Mouse (Mus musculus): ENCODE data around the gene Irf5. TPM values are rescaled to one million over a fixed set of nuclear protein-coding genes. Genes with fewer than 3 reads are reported as not detected.

The Irf5 gene
- polyA plus RNA-seq, 1 experiment = not detected

DNA sequence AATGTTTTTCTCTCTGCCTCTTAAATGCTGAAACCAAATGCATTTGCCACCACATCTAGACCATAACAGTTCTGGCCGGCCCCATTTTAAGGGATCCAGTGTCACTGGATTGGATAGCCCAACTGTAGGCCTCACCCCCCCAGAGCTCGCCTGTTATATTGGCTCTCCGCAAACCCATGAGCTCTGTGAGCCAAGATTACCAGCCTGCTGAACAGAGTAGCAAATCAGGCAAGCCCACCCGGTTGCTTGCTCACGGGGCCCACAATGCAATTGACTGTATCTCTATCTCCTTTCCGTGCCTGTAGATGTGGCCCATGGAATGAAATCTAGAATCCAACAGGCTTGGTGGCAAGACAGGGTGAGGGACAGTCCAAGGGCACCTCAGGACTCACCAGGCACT is 25.6 kb upstream of the Irf5 start:
- no peak overlapping the region for H3K27ac ChIP-seq (ENCODE audit: insufficient read depth, low read depth, low read length)
- H3K4me3 ChIP-seq (ENCODE audit: insufficient read depth, low read depth, low read length) = no peak overlapping the region
- H3K4me1 ChIP-seq (ENCODE audit: control insufficient read depth, insufficient read depth, low read length) = peaks cover 8% of the 10 kb centered on the region; the same call in 1 of the 2 replicates
- TF ChIP-seq CTCF (IDR thresholded peaks at IDR 0.05; ENCODE audit: insufficient read depth, low read depth, low read length) = no peak
- TF ChIP-seq POLR2A (IDR thresholded peaks at IDR 0.05; ENCODE audit: insufficient read depth, low read depth, low read length) = no peak
- 95% methylated on average over 6 of the region's 6 CpGs for WGBS

GRCm38 (mm10) chr6:29501599-29501998 is 24.8 kb upstream of the Irf5 start:
- no peak overlapping the region for H3K4me3 ChIP-seq (ENCODE audit: insufficient read depth, low read depth, low read length)
- WGBS = 93% methylated on average over 1 of the region's 1 CpGs
- TF ChIP-seq CTCF (IDR thresholded peaks at IDR 0.05; ENCODE audit: insufficient read depth, low read depth, low read length) (no peak), POLR2A (IDR thresholded peaks at IDR 0.05; ENCODE audit: insufficient read depth, low read depth, low read length) (no peak)

GRCm38 (mm10) chr6:29505493-29505892 is 20.9 kb upstream of the Irf5 start:
- no peak for TF ChIP-seq POLR2A (IDR thresholded peaks at IDR 0.05; ENCODE audit: insufficient read depth, low read depth, low read length)
- no peak for TF ChIP-seq CTCF (IDR thresholded peaks at IDR 0.05; ENCODE audit: insufficient read depth, low read depth, low read length)
- Histone ChIP-seq H3K4me1 (ENCODE audit: control insufficient read depth, insufficient read depth, low read length) (peaks cover 7% of the 10 kb centered on the region), H3K27ac (ENCODE audit: insufficient read depth, low read depth, low read length) (no peak overlapping the region), H3K4me3 (ENCODE audit: insufficient read depth, low read depth, low read length) (no peak overlapping the region)
- 92% methylated on average over 5 of the region's 5 CpGs for WGBS

More at GRCm38 (mm10) chr6:29501599-29501998, 24.8 kb upstream of the Irf5 start:
- no peak overlapping the region for H3K27ac ChIP-seq (ENCODE audit: insufficient read depth, low read depth, low read length)
- H3K4me1 ChIP-seq (ENCODE audit: control insufficient read depth, insufficient read depth, low read length) = 0 out of 2 replicates have a peak, but pooled peaks cover under 1% of the 10 kb centered on the region

- no peak for TF ChIP-seq CTCF (IDR thresholded peaks at IDR 0.05; ENCODE audit: insufficient read depth, low read depth, low read length)
- TF ChIP-seq POLR2A (IDR thresholded peaks at IDR 0.05; ENCODE audit: insufficient read depth, low read depth, low read length) = no peak
- WGBS = 46% methylated on average over 8 of the region's 8 CpGs
- Histone ChIP-seq H3K27ac (ENCODE audit: insufficient read depth, low read depth, low read length) (no peak overlapping the region), H3K4me1 (ENCODE audit: control insufficient read depth, insufficient read depth, low read length) (peaks cover 7% of the 10 kb centered on the region), H3K4me3 (ENCODE audit: insufficient read depth, low read depth, low read length) (no peak overlapping the region)
These were observed 19.6 kb upstream of the Irf5 start for GRCm38 (mm10) chr6:29506834-29507233.

DNA sequence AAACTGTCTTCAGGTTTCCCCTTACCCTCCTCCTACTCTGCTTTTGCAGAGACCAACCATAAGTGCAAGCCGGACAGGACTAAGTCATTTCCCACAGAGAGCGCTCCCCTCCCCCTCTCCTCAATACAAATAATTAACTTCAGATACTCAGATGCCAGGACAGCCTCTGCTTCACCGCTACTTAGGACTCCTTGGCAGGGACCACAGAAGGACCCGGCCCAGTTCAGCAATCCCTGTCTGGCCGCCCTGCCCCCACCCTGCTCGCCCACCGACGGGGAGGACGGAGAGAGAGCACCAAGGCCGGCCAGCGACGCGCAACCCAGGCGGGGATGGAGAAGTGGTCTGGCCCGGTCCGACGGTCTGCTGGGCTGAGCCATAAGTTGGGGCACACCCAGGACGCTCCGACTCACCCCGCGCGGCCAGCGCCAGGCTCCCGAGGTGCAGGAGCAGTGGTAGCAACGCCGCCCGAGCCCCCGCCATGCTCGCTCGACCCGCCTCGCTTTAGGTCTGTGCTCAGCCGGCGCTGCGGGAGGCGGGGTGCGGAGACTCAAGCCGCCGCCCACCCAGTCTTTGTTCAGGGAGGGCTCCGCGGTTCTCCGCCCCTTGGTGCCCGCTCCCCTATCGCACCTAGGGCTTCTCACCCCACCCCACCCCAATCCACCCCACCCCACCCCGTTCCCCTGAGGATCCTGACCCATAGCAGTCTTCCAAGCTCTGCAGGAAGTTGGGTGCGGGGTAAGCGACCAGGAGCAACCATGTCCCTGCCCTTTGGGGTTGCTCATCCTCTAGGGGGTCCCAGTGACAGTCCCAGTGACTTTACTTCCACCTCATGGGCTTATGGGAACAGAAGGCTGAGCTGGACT is 18.7 kb upstream of the Irf5 start, which contains the start of gene Kcp:
Gene Kcp (minus strand): TSS at position 506 of the 863 bp plus-strand sequence.
- H3K4me3 ChIP-seq (ENCODE audit: insufficient read depth, low read depth, low read length) = peak within 1 kb of the TSS; percentile 35
- H3K4me1 ChIP-seq (ENCODE audit: control insufficient read depth, insufficient read depth, low read length) = peaks cover 7% of the 10 kb centered on the region
- TF ChIP-seq CTCF (IDR thresholded peaks at IDR 0.05; ENCODE audit: insufficient read depth, low read depth, low read length) = no peak
- no peak for TF ChIP-seq POLR2A (IDR thresholded peaks at IDR 0.05; ENCODE audit: insufficient read depth, low read depth, low read length)
- 3% methylated on average over 47 of the region's 47 CpGs for WGBS
- no peak within 1 kb of the TSS for H3K27ac ChIP-seq (ENCODE audit: insufficient read depth, low read depth, low read length)

GRCm38 (mm10) chr6:29509086-29509485 is 17.3 kb upstream of the Irf5 start:
- no peak overlapping the region for H3K27ac ChIP-seq (ENCODE audit: insufficient read depth, low read depth, low read length)
- TF ChIP-seq CTCF (IDR thresholded peaks at IDR 0.05; ENCODE audit: insufficient read depth, low read depth, low read length) (no peak), POLR2A (IDR thresholded peaks at IDR 0.05; ENCODE audit: insufficient read depth, low read depth, low read length) (no peak)
- 71% methylated on average over 2 of the region's 2 CpGs for WGBS
- peaks cover 11% of the 10 kb centered on the region for H3K4me1 ChIP-seq (ENCODE audit: control insufficient read depth, insufficient read depth, low read length)
- H3K4me3 ChIP-seq (ENCODE audit: insufficient read depth, low read depth, low read length) = no peak overlapping the region

GRCm38 (mm10) chr6:29513284-29513683 is 13.1 kb upstream of the Irf5 start:
- H3K27ac ChIP-seq (ENCODE audit: insufficient read depth, low read depth, low read length) = no peak overlapping the region
- 0 out of 2 replicates have a peak overlapping the region, but pooled peaks have one; percentile 18 for H3K4me3 ChIP-seq (ENCODE audit: insufficient read depth, low read depth, low read length)
- WGBS = 1% methylated on average over 11 of the region's 11 CpGs
- TF ChIP-seq CTCF (IDR thresholded peaks at IDR 0.05; ENCODE audit: insufficient read depth, low read depth, low read length) (no peak), POLR2A (IDR thresholded peaks at IDR 0.05; ENCODE audit: insufficient read depth, low read depth, low read length) (no peak)
- H3K4me1 ChIP-seq (ENCODE audit: control insufficient read depth, insufficient read depth, low read length) = peaks cover 4% of the 10 kb centered on the region

DNA sequence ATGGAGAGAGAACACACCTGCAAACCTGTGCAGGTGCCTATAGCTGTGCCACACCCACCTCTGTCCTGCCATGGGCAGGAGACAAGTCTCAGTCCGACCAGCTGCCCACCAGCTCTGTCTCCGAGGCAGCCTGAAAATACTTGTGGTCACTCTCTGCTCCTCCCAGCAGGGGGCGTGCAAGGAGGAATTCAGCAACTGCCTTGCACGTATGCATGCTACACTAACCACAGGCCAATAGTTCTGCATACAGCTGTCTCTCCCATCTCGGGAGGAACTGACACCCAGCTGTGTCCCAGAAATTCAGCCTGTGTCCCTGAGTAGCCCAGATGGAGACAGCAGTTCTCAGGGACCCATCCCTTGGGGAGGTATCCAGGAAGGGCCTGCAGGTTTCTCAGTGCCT is 9.3 kb upstream of the Irf5 start:
- H3K27ac ChIP-seq (ENCODE audit: insufficient read depth, low read depth, low read length) = no peak overlapping the region
- TF ChIP-seq POLR2A (IDR thresholded peaks at IDR 0.05; ENCODE audit: insufficient read depth, low read depth, low read length) (no peak), CTCF (IDR thresholded peaks at IDR 0.05; ENCODE audit: insufficient read depth, low read depth, low read length) (peak; percentile 59; the same call in 1 of the 2 replicates)
- no peak overlapping the region for H3K4me3 ChIP-seq (ENCODE audit: insufficient read depth, low read depth, low read length)
- 15% methylated on average over 5 of the region's 5 CpGs for WGBS
- peaks cover 4% of the 10 kb centered on the region for H3K4me1 ChIP-seq (ENCODE audit: control insufficient read depth, insufficient read depth, low read length)

DNA sequence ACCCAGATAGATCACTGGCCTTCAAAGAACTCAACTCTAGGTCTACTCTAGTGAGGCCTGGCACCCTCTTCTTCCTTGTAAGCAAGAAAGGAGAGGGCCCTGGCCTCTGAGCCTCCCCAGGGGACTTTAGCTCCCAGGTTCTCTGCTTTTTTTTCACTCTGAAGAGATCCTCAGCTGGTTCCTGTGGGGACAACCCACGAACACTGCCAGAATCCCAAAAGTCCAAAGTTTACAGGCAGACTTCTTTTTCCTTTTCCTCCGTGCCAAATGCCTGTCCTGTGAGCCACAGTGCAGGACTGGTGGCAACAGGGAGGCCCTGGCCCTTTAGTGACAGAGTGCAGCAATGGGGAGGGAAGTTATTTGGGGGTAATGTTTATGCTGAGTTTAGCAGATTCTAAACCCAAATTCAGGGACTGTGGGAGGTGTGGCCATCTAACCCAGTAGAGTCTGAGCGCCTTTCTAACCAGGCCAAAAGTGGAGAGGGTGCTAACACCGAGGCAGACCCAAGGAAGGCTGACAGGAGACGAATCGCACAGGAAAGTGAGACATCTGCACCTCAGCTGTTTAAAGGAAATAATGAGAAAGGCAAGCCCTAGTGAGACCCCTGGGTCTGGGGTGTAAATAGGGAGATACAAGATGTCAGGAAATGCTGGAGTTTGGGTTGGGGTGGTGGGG is 3.7 kb upstream of the Irf5 start:
- 81% methylated on average over 6 of the region's 6 CpGs for WGBS
- H3K27ac ChIP-seq (ENCODE audit: insufficient read depth, low read depth, low read length) = no peak overlapping the region

More for the DNA sequence above, 3.7 kb upstream of the Irf5 start:
- H3K4me3 ChIP-seq (ENCODE audit: insufficient read depth, low read depth, low read length) = no peak overlapping the region
- no peak for TF ChIP-seq CTCF (IDR thresholded peaks at IDR 0.05; ENCODE audit: insufficient read depth, low read depth, low read length)
- TF ChIP-seq POLR2A (IDR thresholded peaks at IDR 0.05; ENCODE audit: insufficient read depth, low read depth, low read length) = no peak
- peaks cover 13% of the 10 kb centered on the region for H3K4me1 ChIP-seq (ENCODE audit: control insufficient read depth, insufficient read depth, low read length)

Measured in olfactory bulb, adult 2 months (tissue).